Mouse (Mus musculus): ENCODE results near the gene Bola1.

The Bola1 gene

DNA sequence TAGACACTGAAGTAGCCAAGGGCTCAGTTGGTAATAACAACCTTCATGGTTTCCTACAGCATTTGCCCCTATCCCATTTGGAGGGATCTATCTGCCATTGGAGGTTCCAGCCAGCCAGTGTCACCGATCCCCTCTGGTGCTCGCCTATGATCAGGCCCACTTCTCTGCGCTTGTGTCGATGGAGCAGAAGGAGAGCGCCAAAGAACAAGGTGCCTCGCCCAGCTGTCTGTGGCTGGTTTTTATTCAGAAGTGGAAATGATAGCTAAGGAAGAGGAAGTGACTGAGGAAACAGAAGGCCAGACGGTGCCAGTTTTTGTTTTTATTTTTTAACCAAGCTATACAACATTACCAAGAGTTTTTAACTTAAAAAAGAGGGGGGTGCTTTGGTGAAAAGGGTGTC, 67.7 kb downstream of the Bola1 start:
- DNase-seq (ENCODE audit: low read depth), result no peak

DNA sequence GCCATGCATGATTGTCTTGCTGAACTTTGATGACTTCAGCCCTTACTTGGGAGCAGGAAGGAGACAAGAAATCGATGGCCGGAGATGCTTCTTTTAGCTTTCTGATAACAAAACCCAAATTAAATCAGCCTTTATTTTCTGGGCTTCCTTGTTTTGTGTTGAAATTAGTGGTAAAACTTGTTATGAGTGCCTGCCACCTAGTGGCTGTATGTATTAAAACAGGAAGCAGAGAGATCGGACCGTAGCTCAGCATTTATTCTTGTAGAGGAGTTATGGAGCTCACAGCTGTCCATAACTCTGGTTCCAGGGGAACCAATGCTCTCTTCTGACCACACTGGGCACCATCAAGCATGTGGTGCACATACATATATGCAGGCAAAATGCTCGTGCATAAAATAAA, 71.6 kb downstream of the Bola1 start:
- DNase-seq (ENCODE audit: low read depth), result no peak

Measured in fibroblast of lung, adult 2 months (primary cell).